Mouse (Mus musculus) inflammation-experienced regulatory T-cells, adult 6 months (primary cell): ENCODE measurements around the gene Zfp651. TPM values are rescaled to one million over a fixed set of nuclear protein-coding genes. Genes with fewer than 3 reads are reported as not detected.

ENCODE experiments used
- ATAC-seq: one replicate; pipeline ENCODE4 v1.8.0; 2017
- polyA plus RNA-seq, 3 experiments: library from polyadenylated mRNA; unstranded; fragments of 100-300 nt; shearing (Covaris generic); gene quantifications; one replicate each; pipeline ENCODE4 v1.2.1; 2017

Gene Zfp651
- polyA plus RNA-seq, 3 experiments from 2014 or later: 0.23 to 0.24 TPM; not detected in 1

DNA sequence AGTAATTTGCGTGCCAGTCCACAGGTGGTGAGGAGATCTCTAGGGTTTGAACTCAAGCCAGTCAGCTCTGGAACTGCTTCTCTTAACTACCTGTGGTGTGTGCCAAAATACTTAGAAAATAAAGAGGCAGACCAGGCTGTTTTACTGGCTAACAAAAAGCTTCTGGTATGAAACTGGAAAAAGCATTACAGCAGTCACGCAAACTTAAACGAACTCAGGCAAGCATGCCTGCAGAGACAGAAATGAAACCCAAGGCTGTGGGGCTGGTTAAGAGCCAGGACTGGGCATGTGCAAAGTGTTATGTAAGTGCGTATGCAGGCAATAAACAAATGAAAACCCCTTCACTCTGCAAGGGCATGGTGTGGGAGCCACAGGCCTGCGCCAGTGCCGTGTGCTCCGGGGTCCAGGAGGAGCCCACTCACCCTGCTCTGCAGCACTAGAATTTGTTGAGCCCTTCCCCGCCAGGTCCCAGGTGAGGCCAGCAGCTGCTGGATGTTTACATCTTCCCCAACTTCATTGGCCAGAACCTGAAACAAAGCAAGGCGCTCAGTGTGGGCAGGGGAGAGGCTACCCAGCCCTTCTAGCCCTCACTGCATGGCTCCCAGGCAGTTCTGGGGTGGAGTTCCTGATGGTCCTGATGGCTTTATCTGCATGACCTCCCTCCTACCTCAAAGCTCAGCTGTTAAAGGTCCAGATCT is 60.1 kb downstream of the Zfp651 start:
- ATAC-seq: no peak

DNA sequence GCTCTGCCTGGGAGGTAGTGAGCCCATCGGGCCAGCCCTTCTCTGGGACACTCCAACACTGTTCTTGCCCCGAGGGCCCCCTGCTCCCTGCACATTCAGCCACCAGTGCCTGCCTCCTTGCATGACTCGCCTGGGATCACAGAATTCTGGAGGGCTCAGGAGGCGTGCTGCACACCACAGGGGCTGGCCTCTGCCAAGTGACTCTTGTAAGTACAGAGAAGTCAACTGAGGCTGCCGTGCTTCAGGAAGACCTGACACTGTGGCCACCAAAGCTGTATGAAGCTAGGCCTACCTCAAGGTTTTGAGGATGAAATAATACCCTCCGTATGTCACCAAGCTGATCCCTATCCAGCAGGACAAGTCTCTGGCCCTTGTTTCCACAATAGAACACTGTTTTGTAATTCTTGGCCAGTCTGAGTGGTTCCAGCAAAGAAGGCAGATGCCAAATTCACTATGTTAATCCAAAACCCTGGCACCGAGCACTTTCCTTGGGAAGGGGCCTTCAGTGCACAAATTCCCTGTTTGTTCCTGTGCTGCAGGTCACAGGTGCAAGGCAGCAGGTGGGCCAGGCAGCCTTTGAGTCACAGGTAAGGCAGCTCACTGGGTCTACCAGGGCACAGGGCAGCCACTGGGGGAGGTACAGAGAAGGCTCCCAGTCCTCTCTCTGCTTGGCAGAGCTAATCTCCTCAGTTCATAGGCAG is 60.8 kb downstream of the Zfp651 start:
- ATAC-seq: no peak

DNA sequence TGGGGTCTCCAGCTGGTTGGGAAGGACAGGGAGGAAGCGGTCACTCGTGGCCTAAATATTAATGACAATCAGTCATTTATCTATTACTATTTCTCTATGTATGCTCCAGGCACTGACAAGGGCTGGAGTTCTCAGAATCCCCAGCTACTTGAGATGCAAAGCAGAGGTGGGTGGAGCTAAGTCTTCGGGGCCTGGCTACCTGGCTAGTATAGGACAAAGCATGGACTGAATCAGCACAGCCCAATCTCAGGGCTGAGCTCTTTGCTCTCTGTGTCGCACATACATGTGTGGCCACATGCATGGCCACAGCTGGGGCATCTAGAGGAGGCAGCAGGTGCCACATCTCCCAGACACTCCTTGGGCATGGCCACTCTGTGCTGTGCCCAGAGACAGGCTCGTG is 61.6 kb downstream of the Zfp651 start:
- no peak for ATAC-seq

Other genes with a start within 250 kb of the Zfp651 start
- gene Lyzl4, start 117.2 kb upstream of the Zfp651 start, polyA plus RNA-seq: not detected
- gene Vipr1, start 116.6 kb upstream of the Zfp651 start, polyA plus RNA-seq: 1 to 10 TPM in 2 of 3 experiments, under 1 TPM in 1; 0.98 to 2.4 (median 1.8) TPM
- 10 to 100 TPM in 2 of 3 experiments, 1 to 10 TPM in 1; 9.1 to 19.1 (median 17.1) TPM for gene Sec22c, start 53.8 kb upstream of the Zfp651 start, polyA plus RNA-seq
- gene Ss18l2, start 49.0 kb upstream of the Zfp651 start, polyA plus RNA-seq: 10 to 100 TPM; 45.5 to 68.0 (median 63.4) TPM
- 100 to 1,000 TPM; 108 to 126 (median 117) TPM for gene Nktr, start 40.2 kb upstream of the Zfp651 start, polyA plus RNA-seq
- gene Klhl40, start 18.3 kb downstream of the Zfp651 start, polyA plus RNA-seq: not detected
- not detected for gene Hhatl, start 33.2 kb downstream of the Zfp651 start, polyA plus RNA-seq
- not detected for gene Ccdc13, start 80.1 kb downstream of the Zfp651 start, polyA plus RNA-seq
- gene Higd1a, start 99.0 kb downstream of the Zfp651 start, polyA plus RNA-seq: 100 to 1,000 TPM; 108 to 167 (median 119) TPM
- not detected for gene Ackr2, start 139.0 kb downstream of the Zfp651 start, polyA plus RNA-seq
- not detected for gene Cyp8b1, start 157.0 kb downstream of the Zfp651 start, polyA plus RNA-seq
- under 1 TPM in 1 of 3 experiments, not detected in 2; 0.12 TPM for gene Fam198a, start 191.7 kb downstream of the Zfp651 start, polyA plus RNA-seq
- under 1 TPM in 1 of 3 experiments, not detected in 2; 0.40 TPM for gene Pomgnt2, start 237.8 kb downstream of the Zfp651 start, polyA plus RNA-seq